Mouse (Mus musculus) kidney, postnatal 0 days (tissue): ENCODE measurements around the gene Slc12a4. TPM values are rescaled to one million over a fixed set of nuclear protein-coding genes. Genes with fewer than 3 reads are reported as not detected.

Experiments
- ATAC-seq: fragments of 200-750 bp; cut with Nextera tagmentation; replicated peaks from 2 replicates; pipeline ENCODE4 v1.8.0; 2017; ENCODE audit warnings: low read depth, moderate number of reproducible peaks, moderate TSS enrichment, moderate library complexity; ENCODE audit not compliant: low FRiP score
- DNase-seq: peaks from one replicate; pipeline ENCODE4 v3.0.0-alpha.2; 2016; ENCODE audit warnings: low spot score
- H3K27ac ChIP-seq: fragments of 300-500 bp; sonication (generic); 2 replicates; pipeline ENCODE4 v1.5.1; 2014; ENCODE audit warnings: mild to moderate bottlenecking
- H3K27me3 ChIP-seq: fragments of 300-500 bp; sonication (generic); 2 replicates; pipeline ENCODE4 v1.6.1; 2014; ENCODE audit warnings: low read length, mixed read lengths; ENCODE audit not compliant: insufficient read depth
- H3K36me3 ChIP-seq: fragments of 300-500 bp; sonication (generic); 2 replicates; pipeline ENCODE4 v1.6.1; 2014; ENCODE audit warnings: low read length, mixed read lengths; ENCODE audit not compliant: insufficient read depth
- H3K4me1 ChIP-seq: fragments of 300-500 bp; sonication (generic); replicated peaks from 2 replicates; pipeline ENCODE4 v1.6.1; 2014; ENCODE audit warnings: antibody characterized with exemption, low read length, mixed read lengths; ENCODE audit not compliant: insufficient read depth
- H3K4me2 ChIP-seq: fragments of 300-500 bp; sonication (generic); 2 replicates; pipeline ENCODE4 v1.6.1; 2014; ENCODE audit warnings: mild to moderate bottlenecking, low read length, moderate library complexity, mixed read lengths
- H3K4me3 ChIP-seq: fragments of 300-500 bp; sonication (generic); replicated peaks from 2 replicates; pipeline ENCODE4 v1.5.1; 2014; ENCODE audit warnings: low read depth, low read length
- H3K9ac ChIP-seq: fragments of 300-500 bp; sonication (generic); 2 replicates; pipeline ENCODE4 v1.6.1; 2014; ENCODE audit warnings: low read depth, low read length
- H3K9me3 ChIP-seq: fragments of 300-500 bp; sonication (generic); replicated peaks from 2 replicates; pipeline ENCODE4 v1.6.1; 2016; ENCODE audit warnings: low read length, inconsistent platforms, mixed read lengths
- CTCF ChIP-seq: IDR thresholded peaks from 2 replicates; pipeline ENCODE4 v1.5.1; 2016; ENCODE audit warnings: antibody characterized with exemption, low read depth, mild to moderate bottlenecking, moderate library complexity
- WGBS: fragments of 180-500 bp; shearing (Covaris S2); extraction: QIAGEN DNeasy Blood & Tissue Kit; methylation state at CpG from one replicate; pipeline ENCODE4 v1.1.7; 2014; 5-methylcytosine and 5-hydroxymethylcytosine counted together
- microRNA-seq: library from miRNA; unstranded; fragments of <30 nt; microRNA quantifications from one replicate; pipeline ENCODE4, GENCODE M21; 2016
- polyA plus RNA-seq: library from polyadenylated mRNA; unstranded; fragments of >200 nt; fragmentation: Nextera tagmentation; extraction: Ambion mirVana; gene quantifications from 2 replicates; pipeline ENCODE4 v1.2.1, GENCODE M21; 2015

Slc12a4 gene
- polyA plus RNA-seq, 1 experiment from 2014 or later: 19.8 TPM

DNA sequence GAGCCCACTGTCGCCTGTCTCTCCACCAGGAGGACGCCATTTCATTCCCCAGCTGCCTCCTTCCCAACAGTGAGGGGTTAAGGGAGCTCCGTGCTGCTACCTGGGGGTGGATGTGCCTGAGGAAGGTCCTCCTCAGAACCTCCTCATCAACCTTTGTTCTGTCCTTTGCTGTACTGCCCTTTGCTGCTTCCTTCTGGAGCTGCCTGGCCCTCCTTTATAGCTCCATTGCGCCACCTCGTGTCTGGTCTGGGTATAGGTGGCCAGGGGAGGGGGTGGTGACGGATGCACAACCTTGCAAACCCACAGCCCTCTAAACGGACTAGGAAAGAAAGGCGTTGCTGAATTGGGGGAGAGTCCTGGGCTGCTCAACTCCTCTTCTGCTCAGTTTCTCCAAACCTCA, 35.3 kb downstream of the Slc12a4 start:
- ATAC-seq (peak; percentile 45), DNase-seq (peak; percentile 84)
- WGBS: 20% methylated on average over 8 of the region's 8 CpGs
- no peaks in the 10 kb centered on the region for H3K27me3 ChIP-seq
- H3K4me1 ChIP-seq: no peaks in the 10 kb centered on the region
- TF ChIP-seq CTCF: peak; percentile 94
- peaks cover 22% of the 10 kb centered on the region for H3K36me3 ChIP-seq
- no peak overlapping the region for H3K4me3 ChIP-seq
- H3K9ac ChIP-seq: no peak overlapping the region
- H3K4me2 ChIP-seq: no peak overlapping the region
- H3K27ac ChIP-seq: no peak overlapping the region
- no peaks in the 10 kb centered on the region for H3K9me3 ChIP-seq

GRCm38 (mm10) chr8:105925123-105925522, 40.8 kb downstream of the Slc12a4 start:
- Histone ChIP-seq H3K27ac (no peak overlapping the region), H3K4me1 (no peaks in the 10 kb centered on the region), H3K36me3 (peaks cover 14% of the 10 kb centered on the region; the same call in 1 of the 2 replicates), H3K9me3 (no peaks in the 10 kb centered on the region), H3K4me2 (no peak overlapping the region), H3K9ac (no peak overlapping the region), H3K4me3 (no peak overlapping the region), H3K27me3 (no peaks in the 10 kb centered on the region)
- no peak for TF ChIP-seq CTCF
- no peak for ATAC-seq
- DNase-seq: no peak
- WGBS: 68% methylated on average over 3 of the region's 3 CpGs

- Histone ChIP-seq H3K9ac (no peak overlapping the region), H3K27ac (no peak overlapping the region), H3K4me1 (no peaks in the 10 kb centered on the region), H3K4me2 (no peak overlapping the region), H3K27me3 (no peaks in the 10 kb centered on the region), H3K9me3 (no peaks in the 10 kb centered on the region), H3K4me3 (no peak overlapping the region), H3K36me3 (peaks cover 10% of the 10 kb centered on the region; the same call in 1 of the 2 replicates)
- ATAC-seq (no peak), DNase-seq (no peak)
- WGBS: 88% methylated on average over 3 of the region's 3 CpGs
- no peak for TF ChIP-seq CTCF
Observed at GRCm38 (mm10) chr8:105919390-105919789, 46.5 kb downstream of the Slc12a4 start.

GRCm38 (mm10) chr8:105900941-105901616, 64.8 kb downstream of the Slc12a4 start:
- Histone ChIP-seq H3K4me1 (no peaks in the 10 kb centered on the region), H3K27me3 (no peaks in the 10 kb centered on the region), H3K4me2 (peak overlapping the region; percentile 61), H3K27ac (peak overlapping the region; percentile 92), H3K9me3 (no peaks in the 10 kb centered on the region), H3K4me3 (peak overlapping the region; percentile 89), H3K9ac (peak overlapping the region; percentile 96), H3K36me3 (no peaks in the 10 kb centered on the region)
- no peak for TF ChIP-seq CTCF
- DNase-seq (no peak), ATAC-seq (no peak)
- 29% methylated on average over 16 of the region's 16 CpGs for WGBS

- peak; percentile 95 for ATAC-seq
Observed at GRCm38 (mm10) chr8:105900180-105900940, 65.5 kb downstream of the Slc12a4 start, which contains the start of gene Pskh1. Gene Pskh1, plus strand, starts transcription at chr8:105900441.

GRCm38 (mm10) chr8:105897801-105898480, 68.0 kb downstream of the Slc12a4 start:
- DNase-seq (no peak), ATAC-seq (no peak)
- H3K36me3 ChIP-seq: no peaks in the 10 kb centered on the region
- no peaks in the 10 kb centered on the region for H3K27me3 ChIP-seq
- H3K9ac ChIP-seq: no peak overlapping the region
- no peak overlapping the region for H3K4me3 ChIP-seq
- H3K4me1 ChIP-seq: no peaks in the 10 kb centered on the region
- no peak for TF ChIP-seq CTCF
- no peak overlapping the region for H3K27ac ChIP-seq
- no peak overlapping the region for H3K4me2 ChIP-seq
- no peaks in the 10 kb centered on the region for H3K9me3 ChIP-seq
- 83% methylated on average over 9 of the region's 9 CpGs for WGBS

More at GRCm38 (mm10) chr8:105900180-105900940, 65.5 kb downstream of the Slc12a4 start, which contains the start of gene Pskh1:
- Histone ChIP-seq H3K27ac (peak within 1 kb of the TSS; percentile 92), H3K9ac (peak within 1 kb of the TSS; percentile 96), H3K36me3 (no peaks in the 10 kb centered on the region), H3K4me2 (peak within 1 kb of the TSS; percentile 61), H3K4me3 (peak within 1 kb of the TSS; percentile 89), H3K4me1 (no peaks in the 10 kb centered on the region), H3K27me3 (no peaks in the 10 kb centered on the region), H3K9me3 (no peaks in the 10 kb centered on the region)
- under 1% methylated on average over 68 of the region's 68 CpGs for WGBS
- no peak; the same call in 1 of the 2 replicates for TF ChIP-seq CTCF
- peak; percentile 96 for DNase-seq

Small RNA genes within 50 kb of the gene (microRNA-seq; reads per million reads assigned to microRNA genes)
- not detected for gene Mir7074

Other genes with a start within 250 kb of the Slc12a4 start
- gene Gfod2, start 207.4 kb downstream of the Slc12a4 start, polyA plus RNA-seq: 19.2 and 21.0 TPM in 2 replicates
- gene Ranbp10, start 138.7 kb downstream of the Slc12a4 start, polyA plus RNA-seq: 7.0 and 8.9 TPM in 2 replicates
- 0.05 TPM in 1 of 2 replicates, not detected in the other for gene Tsnaxip1, start 138.4 kb downstream of the Slc12a4 start, polyA plus RNA-seq
- gene Cenpt, start 112.8 kb downstream of the Slc12a4 start, polyA plus RNA-seq: 23.4 and 24.9 TPM in 2 replicates
- gene Thap11, start 111.0 kb downstream of the Slc12a4 start, polyA plus RNA-seq: 56.0 and 60.8 TPM in 2 replicates
- gene Nutf2, start 105.5 kb downstream of the Slc12a4 start, polyA plus RNA-seq: 188 and 192 TPM in 2 replicates
- gene Edc4, start 85.2 kb downstream of the Slc12a4 start, polyA plus RNA-seq: 27.6 and 30.1 TPM in 2 replicates
- gene Nrn1l, start 72.5 kb downstream of the Slc12a4 start, polyA plus RNA-seq: 0.66 TPM in 1 of 2 replicates, not detected in the other
- 30.6 and 33.7 TPM in 2 replicates for gene Pskh1, start 65.7 kb downstream of the Slc12a4 start, polyA plus RNA-seq
- gene Ctrl, start 32.2 kb downstream of the Slc12a4 start, polyA plus RNA-seq: 0.67 and 0.77 TPM in 2 replicates
- 59.7 and 63.1 TPM in 2 replicates for gene Psmb10, start 27.7 kb downstream of the Slc12a4 start, polyA plus RNA-seq
- gene Lcat, start 22.7 kb downstream of the Slc12a4 start, polyA plus RNA-seq: 0.45 and 0.50 TPM in 2 replicates
- gene Dpep3, start 13.3 kb upstream of the Slc12a4 start, polyA plus RNA-seq: not detected in 2 replicates
- 11.7 and 15.5 TPM in 2 replicates for gene Dus2, start 25.2 kb upstream of the Slc12a4 start, polyA plus RNA-seq
- not detected in 2 replicates for gene Dpep2nb, start 39.9 kb upstream of the Slc12a4 start, polyA plus RNA-seq
- gene Ddx28, start 45.8 kb upstream of the Slc12a4 start, polyA plus RNA-seq: 16.1 and 16.9 TPM in 2 replicates
- gene Nfatc3, start 92.7 kb upstream of the Slc12a4 start, polyA plus RNA-seq: 3.8 and 3.9 TPM in 2 replicates
- 21.0 and 21.2 TPM in 2 replicates for gene Esrp2, start 170.9 kb upstream of the Slc12a4 start, polyA plus RNA-seq
- 8.1 and 9.8 TPM in 2 replicates for gene Pla2g15, start 184.3 kb upstream of the Slc12a4 start, polyA plus RNA-seq
- gene Slc7a6, start 202.8 kb upstream of the Slc12a4 start, polyA plus RNA-seq: 61.0 and 61.6 TPM in 2 replicates
- 27.4 and 27.6 TPM in 2 replicates for gene Slc7a6os, start 244.8 kb upstream of the Slc12a4 start, polyA plus RNA-seq
- 30.1 and 33.1 TPM in 2 replicates for gene Prmt7, start 244.8 kb upstream of the Slc12a4 start, polyA plus RNA-seq